Mouse (Mus musculus) liver, adult 2 months (tissue): ENCODE measurements around the gene H2-T23.

Experiments used
- CTCF ChIP-seq: fragments of 200-500 bp; IDR thresholded peaks from 2 replicates; pipeline ENCODE4 v1.5.1; 2011; ENCODE audit warnings: low read depth, low read length, control low read depth
- POLR2A ChIP-seq: fragments of 200-500 bp; IDR thresholded peaks from 2 replicates; pipeline ENCODE4 v1.6.1; 2011; ENCODE audit warnings: low read length, control low read depth; ENCODE audit not compliant: insufficient read depth; ENCODE audit errors: extremely low read depth

DNA sequence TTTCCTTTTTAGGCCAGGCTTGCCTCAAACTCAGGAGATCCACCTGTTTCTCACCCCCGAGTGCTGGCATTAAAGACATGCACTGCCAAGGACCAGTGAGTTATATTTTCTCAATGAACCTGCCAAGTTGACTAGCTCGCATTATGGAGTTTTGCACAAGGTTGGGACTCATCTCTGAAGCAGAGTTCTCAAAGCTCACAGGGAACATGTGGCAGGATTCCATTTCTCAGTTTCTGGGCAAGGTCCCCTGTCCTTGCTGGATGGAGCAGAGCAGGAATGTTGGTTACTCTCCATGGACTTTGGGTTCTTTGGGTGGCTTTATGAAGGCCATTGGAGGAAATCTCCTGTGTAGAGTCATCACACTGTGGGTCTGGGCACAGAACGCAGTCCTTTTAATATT is 10.6 kb upstream of the H2-T23 start:
- TF ChIP-seq POLR2A (no peak), CTCF (no peak)
